Mouse (Mus musculus) naive thymus-derived CD4-positive, alpha-beta T cell, adult 2 months (primary cell): ENCODE data around the gene Lhfpl4.
A peak's percentile ranks its signal among the peaks of the same experiment; 100 is the strongest.

Experiments used
- DNase-seq: peaks from one replicate; pipeline ENCODE4 v3.0.0-alpha.2; 2011; ENCODE audit warnings: low read depth

The Lhfpl4 gene

GRCm38 (mm10) chr6:113194841-113195595 is at the start of gene Lhfpl4:
Gene Lhfpl4, minus strand, starts transcription at chr6:113195384.
- no peak for DNase-seq

- DNase-seq: no peak
Observed at GRCm38 (mm10) chr6:113242753-113243152, 47.6 kb upstream of the Lhfpl4 start.

- DNase-seq: no peak
Observed at GRCm38 (mm10) chr6:113238442-113238841, 43.3 kb upstream of the Lhfpl4 start.

- peak; percentile 99 for DNase-seq
Observed at GRCm38 (mm10) chr6:113237542-113238270, 42.5 kb upstream of the Lhfpl4 start, which contains the start of gene Mtmr14. Gene Mtmr14, plus strand, starts transcription at chr6:113237843.

GRCm38 (mm10) chr6:113235141-113235540 is 40.0 kb upstream of the Lhfpl4 start:
- DNase-seq: no peak

- DNase-seq: no peak
Observed at GRCm38 (mm10) chr6:113226705-113227104, 31.5 kb upstream of the Lhfpl4 start.

GRCm38 (mm10) chr6:113225798-113226197 is 30.6 kb upstream of the Lhfpl4 start:
- DNase-seq: no peak

GRCm38 (mm10) chr6:113216280-113216679 is 21.1 kb upstream of the Lhfpl4 start:
- DNase-seq: no peak

GRCm38 (mm10) chr6:113195596-113195992 is 410 bp upstream of the Lhfpl4 start:
- no peak for DNase-seq

GRCm38 (mm10) chr6:113194517-113194840 is 705 bp downstream of the Lhfpl4 start:
- no peak for DNase-seq

- DNase-seq: no peak
Observed at GRCm38 (mm10) chr6:113193765-113194460, 1.3 kb downstream of the Lhfpl4 start.

GRCm38 (mm10) chr6:113184866-113185525 is 10.2 kb downstream of the Lhfpl4 start:
- no peak for DNase-seq

- DNase-seq: no peak
Observed at GRCm38 (mm10) chr6:113184163-113184562, 11.0 kb downstream of the Lhfpl4 start.

GRCm38 (mm10) chr6:113179195-113179733 is 15.9 kb downstream of the Lhfpl4 start:
- no peak for DNase-seq

- DNase-seq: no peak
Observed at GRCm38 (mm10) chr6:113178286-113179194, 16.6 kb downstream of the Lhfpl4 start.

- DNase-seq: no peak
Observed at GRCm38 (mm10) chr6:113176613-113177012, 18.6 kb downstream of the Lhfpl4 start.

- no peak for DNase-seq
Observed at GRCm38 (mm10) chr6:113175469-113175868, 19.7 kb downstream of the Lhfpl4 start.

- DNase-seq: peak; percentile 79
Observed at GRCm38 (mm10) chr6:113172568-113172967, 22.6 kb downstream of the Lhfpl4 start.

GRCm38 (mm10) chr6:113172011-113172410 is 23.2 kb downstream of the Lhfpl4 start:
- DNase-seq: no peak

- DNase-seq: no peak
Observed at GRCm38 (mm10) chr6:113170651-113171050, 24.5 kb downstream of the Lhfpl4 start.

- DNase-seq: no peak
Observed at GRCm38 (mm10) chr6:113169852-113170251, 25.3 kb downstream of the Lhfpl4 start.
